Mouse (Mus musculus) liver, postnatal 0 days (tissue): ENCODE data around the gene Samd14.

Experiments used
- CTCF ChIP-seq: sonication (generic); IDR thresholded peaks from 2 replicates; pipeline ENCODE4 v1.5.1; 2016; ENCODE audit warnings: antibody characterized with exemption, low read depth
- EP300 ChIP-seq: IDR thresholded peaks from 2 replicates; pipeline ENCODE4 v1.6.1; 2016; ENCODE audit warnings: antibody characterized with exemption, low read depth, mild to moderate bottlenecking

DNA sequence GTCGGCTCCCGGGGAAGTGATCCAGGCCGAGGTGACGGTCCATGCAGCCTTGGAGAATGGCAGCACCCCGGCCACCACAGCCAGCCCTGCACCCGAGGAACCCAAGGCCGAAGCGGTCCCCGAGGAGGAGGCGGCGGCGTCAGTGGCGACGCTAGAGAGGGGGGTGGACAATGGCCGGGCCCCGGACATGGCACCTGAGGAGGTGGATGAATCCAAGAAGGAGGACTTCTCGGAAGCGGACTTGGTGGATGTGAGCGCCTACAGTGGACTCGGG lies 17.3 kb upstream of the Samd14 start:
- no peak for TF ChIP-seq CTCF
- TF ChIP-seq EP300: no peak
